Mouse (Mus musculus): ENCODE data around the gene Gm10134.

Gm10134 gene

GRCm38 (mm10) chr2:28532938-28533771 is 27.3 kb downstream of the Gm10134 start:
- peak; percentile 90 for DNase-seq (ENCODE audit: low read depth, low spot score)

- DNase-seq (ENCODE audit: low read depth, low spot score) = no peak
Measured at GRCm38 (mm10) chr2:28533901-28534435, 28.1 kb downstream of the Gm10134 start.

- peak; percentile 59 for DNase-seq (ENCODE audit: low read depth, low spot score)
Measured at GRCm38 (mm10) chr2:28534436-28535262, 28.8 kb downstream of the Gm10134 start.

- DNase-seq (ENCODE audit: low read depth, low spot score) = peak; percentile 38
Measured at GRCm38 (mm10) chr2:28535263-28535540, 29.3 kb downstream of the Gm10134 start.

- no peak for DNase-seq (ENCODE audit: low read depth, low spot score)
Measured at GRCm38 (mm10) chr2:28535650-28536049, 29.8 kb downstream of the Gm10134 start.

GRCm38 (mm10) chr2:28536166-28536565 is 30.3 kb downstream of the Gm10134 start:
- no peak for DNase-seq (ENCODE audit: low read depth, low spot score)

- no peak for DNase-seq (ENCODE audit: low read depth, low spot score)
Measured at GRCm38 (mm10) chr2:28536766-28537633, 31.1 kb downstream of the Gm10134 start.

- DNase-seq (ENCODE audit: low read depth, low spot score) = no peak
Measured at GRCm38 (mm10) chr2:28537634-28537920, 31.7 kb downstream of the Gm10134 start.

- DNase-seq (ENCODE audit: low read depth, low spot score) = no peak
Measured at GRCm38 (mm10) chr2:28537995-28538816, 32.3 kb downstream of the Gm10134 start.

GRCm38 (mm10) chr2:28538817-28539128 is 32.9 kb downstream of the Gm10134 start:
- no peak for DNase-seq (ENCODE audit: low read depth, low spot score)

- DNase-seq (ENCODE audit: low read depth, low spot score) = peak; percentile 68
Measured at GRCm38 (mm10) chr2:28539206-28539605, 33.3 kb downstream of the Gm10134 start.

- DNase-seq (ENCODE audit: low read depth, low spot score) = no peak
Measured at GRCm38 (mm10) chr2:28539949-28540348, 34.1 kb downstream of the Gm10134 start.

- no peak for DNase-seq (ENCODE audit: low read depth, low spot score)
Measured at GRCm38 (mm10) chr2:28540587-28541227, 34.8 kb downstream of the Gm10134 start.

- DNase-seq (ENCODE audit: low read depth, low spot score) = no peak
Measured at GRCm38 (mm10) chr2:28543894-28544293, 38.0 kb downstream of the Gm10134 start.

- DNase-seq (ENCODE audit: low read depth, low spot score) = no peak
Measured at GRCm38 (mm10) chr2:28545976-28546375, 40.1 kb downstream of the Gm10134 start.

- DNase-seq (ENCODE audit: low read depth, low spot score) = no peak
Measured at GRCm38 (mm10) chr2:28546560-28546959, 40.7 kb downstream of the Gm10134 start.

- DNase-seq (ENCODE audit: low read depth, low spot score) = peak; percentile 84
Measured at GRCm38 (mm10) chr2:28547237-28548172, 41.6 kb downstream of the Gm10134 start.

GRCm38 (mm10) chr2:28549157-28549556 is 43.3 kb downstream of the Gm10134 start:
- DNase-seq (ENCODE audit: low read depth, low spot score) = no peak

- no peak for DNase-seq (ENCODE audit: low read depth, low spot score)
Measured at GRCm38 (mm10) chr2:28552301-28552700, 46.4 kb downstream of the Gm10134 start.

Measured in mesoderm, embryonic 11.5 days (tissue).